Mouse (Mus musculus): ENCODE data around the gene Map3k20.

GRCm38 (mm10) chr2:72390474-72390873 lies 105.0 kb downstream of the Map3k20 start:
- TF ChIP-seq POLR2A (IDR thresholded peaks at IDR 0.05; ENCODE audit: low read depth, low read length): no peak
- TF ChIP-seq CTCF (IDR thresholded peaks at IDR 0.05; ENCODE audit: extremely low read depth, insufficient read depth, insufficient read length, insufficient replicate concordance): no peak
